Mouse (Mus musculus): Measurements from ENCODE around the gene Fzd7. TPM values are rescaled to one million over a fixed set of nuclear protein-coding genes. Genes with fewer than 3 reads are reported as not detected.

The Fzd7 gene
- polyA plus RNA-seq, 1 experiment: 51.7 TPM

- H3K27ac ChIP-seq (ENCODE audit: insufficient read depth, low read length): no peak overlapping the region
These were observed 15.8 kb downstream of the Fzd7 start for GRCm38 (mm10) chr1:59497741-59498613.

DNA sequence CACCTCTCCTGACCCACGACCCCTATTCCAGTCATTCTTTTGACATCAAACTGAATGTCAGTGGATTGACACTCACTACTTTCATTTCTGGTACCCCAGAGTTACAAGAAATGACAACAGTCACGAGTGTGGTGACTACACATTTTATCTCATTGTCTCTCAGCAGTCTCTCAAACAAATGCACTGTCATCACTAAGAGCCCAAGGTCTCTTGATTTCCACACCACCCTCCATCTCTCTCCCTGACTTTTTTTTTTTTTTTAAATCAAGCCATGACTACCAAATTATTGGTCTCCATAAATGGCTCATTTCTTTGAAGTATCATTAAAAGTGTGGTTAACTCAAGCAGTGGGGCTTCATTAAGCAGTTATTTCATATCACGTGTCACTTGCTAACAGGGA, 17.1 kb downstream of the Fzd7 start:
- Histone ChIP-seq H3K27me3 (ENCODE audit: control insufficient read depth, insufficient read depth, low read length, poor library complexity, severe bottlenecking) (no peaks in the 10 kb centered on the region; the same call in 1 of the 2 replicates), H3K9ac (ENCODE audit: low read depth, poor library complexity, severe bottlenecking) (no peak overlapping the region), H3K36me3 (ENCODE audit: control insufficient read depth, insufficient read depth, low read length, poor library complexity, severe bottlenecking) (no peaks in the 10 kb centered on the region), H3K4me1 (ENCODE audit: control insufficient read depth, insufficient read depth, low read length) (no peaks in the 10 kb centered on the region), H3K27ac (ENCODE audit: insufficient read depth, low read length) (no peak overlapping the region), H3K4me3 (ENCODE audit: low read depth, low read length) (no peak overlapping the region), H3K9me3 (replicated peaks; ENCODE audit: control insufficient read depth, insufficient read depth, low read length, poor library complexity, severe bottlenecking) (no peaks in the 10 kb centered on the region)
- TF ChIP-seq POLR2A (IDR thresholded peaks at IDR 0.05; ENCODE audit: insufficient read depth, low read length) (no peak), EP300 (IDR thresholded peaks at IDR 0.05; ENCODE audit: insufficient read depth, low read depth, low read length) (no peak), CTCF (IDR thresholded peaks at IDR 0.05; ENCODE audit: low read depth, low read length) (no peak)

More at GRCm38 (mm10) chr1:59497741-59498613, 15.8 kb downstream of the Fzd7 start:
- H3K9me3 ChIP-seq (replicated peaks; ENCODE audit: control insufficient read depth, insufficient read depth, low read length, poor library complexity, severe bottlenecking): no peaks in the 10 kb centered on the region
- H3K9ac ChIP-seq (ENCODE audit: low read depth, poor library complexity, severe bottlenecking): no peak overlapping the region
- H3K4me1 ChIP-seq (ENCODE audit: control insufficient read depth, insufficient read depth, low read length): no peaks in the 10 kb centered on the region
- TF ChIP-seq CTCF (IDR thresholded peaks at IDR 0.05; ENCODE audit: low read depth, low read length) (no peak), EP300 (IDR thresholded peaks at IDR 0.05; ENCODE audit: insufficient read depth, low read depth, low read length) (no peak), POLR2A (IDR thresholded peaks at IDR 0.05; ENCODE audit: insufficient read depth, low read length) (no peak)
- H3K4me3 ChIP-seq (ENCODE audit: low read depth, low read length): no peak overlapping the region
- no peaks in the 10 kb centered on the region for H3K36me3 ChIP-seq (ENCODE audit: control insufficient read depth, insufficient read depth, low read length, poor library complexity, severe bottlenecking)
- H3K27me3 ChIP-seq (ENCODE audit: control insufficient read depth, insufficient read depth, low read length, poor library complexity, severe bottlenecking): no peaks in the 10 kb centered on the region; the same call in 1 of the 2 replicates

DNA sequence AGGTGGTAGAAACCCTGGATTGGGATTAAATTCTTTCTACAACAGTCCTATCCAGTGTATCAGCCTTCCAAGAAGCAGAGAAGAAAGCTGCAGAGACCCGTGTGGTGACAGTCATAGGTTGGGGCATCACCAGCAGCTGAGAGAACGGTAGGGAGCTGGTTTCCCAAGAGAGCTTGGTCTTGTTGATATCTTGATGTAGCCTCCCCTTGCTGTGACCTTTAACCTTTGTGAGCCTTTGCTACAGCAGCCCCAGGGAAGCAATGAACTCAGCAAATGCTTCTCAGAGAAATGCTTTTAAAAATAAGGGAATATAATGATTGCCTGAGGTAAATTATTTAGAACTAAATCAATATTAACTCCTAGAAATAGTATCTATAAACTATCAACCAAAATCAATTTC, 20.1 kb downstream of the Fzd7 start:
- no peaks in the 10 kb centered on the region for H3K36me3 ChIP-seq (ENCODE audit: control insufficient read depth, insufficient read depth, low read length, poor library complexity, severe bottlenecking)

DNA sequence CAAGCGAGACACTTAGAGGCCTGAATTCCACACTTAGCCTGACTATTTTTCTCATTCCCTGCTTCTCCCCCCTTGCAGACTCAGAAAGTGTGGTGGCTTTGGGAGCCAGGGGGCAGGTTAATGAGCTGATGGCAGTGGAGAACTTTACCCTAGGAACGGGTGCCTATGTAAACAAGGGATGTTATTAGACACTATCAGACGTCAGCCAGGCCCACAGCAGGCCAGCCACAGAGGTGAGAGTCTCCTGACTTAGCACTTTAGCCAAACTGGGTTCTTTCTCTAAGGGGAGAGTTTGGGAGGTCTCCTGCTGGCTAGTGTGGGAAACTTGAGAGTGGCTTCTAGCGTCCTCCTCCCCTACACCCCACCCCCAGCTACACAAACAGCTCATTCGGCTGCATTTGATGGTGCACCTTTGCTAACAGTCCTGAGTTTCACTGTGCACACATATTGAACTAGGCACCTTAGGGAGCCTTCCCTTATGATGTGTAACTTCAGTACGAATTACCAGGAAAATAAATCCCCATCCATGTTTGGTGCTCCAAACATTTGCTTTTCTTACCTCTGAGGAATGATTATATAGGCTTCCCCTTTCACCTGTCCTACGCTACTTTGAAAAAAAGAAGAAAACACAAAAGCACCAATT, 21.6 kb downstream of the Fzd7 start:
- Histone ChIP-seq H3K27ac (ENCODE audit: insufficient read depth, low read length) (no peak overlapping the region), H3K4me1 (ENCODE audit: control insufficient read depth, insufficient read depth, low read length) (no peaks in the 10 kb centered on the region), H3K9ac (ENCODE audit: low read depth, poor library complexity, severe bottlenecking) (no peak overlapping the region), H3K4me3 (ENCODE audit: low read depth, low read length) (no peak overlapping the region), H3K36me3 (ENCODE audit: control insufficient read depth, insufficient read depth, low read length, poor library complexity, severe bottlenecking) (no peaks in the 10 kb centered on the region), H3K27me3 (ENCODE audit: control insufficient read depth, insufficient read depth, low read length, poor library complexity, severe bottlenecking) (no peaks in the 10 kb centered on the region), H3K9me3 (replicated peaks; ENCODE audit: control insufficient read depth, insufficient read depth, low read length, poor library complexity, severe bottlenecking) (no peaks in the 10 kb centered on the region)
- TF ChIP-seq EP300 (IDR thresholded peaks at IDR 0.05; ENCODE audit: insufficient read depth, low read depth, low read length) (no peak), POLR2A (IDR thresholded peaks at IDR 0.05; ENCODE audit: insufficient read depth, low read length) (no peak), CTCF (IDR thresholded peaks at IDR 0.05; ENCODE audit: low read depth, low read length) (no peak)

More for the DNA sequence above, 20.1 kb downstream of the Fzd7 start:
- no peak overlapping the region for H3K9ac ChIP-seq (ENCODE audit: low read depth, poor library complexity, severe bottlenecking)
- no peaks in the 10 kb centered on the region; the same call in 1 of the 2 replicates for H3K27me3 ChIP-seq (ENCODE audit: control insufficient read depth, insufficient read depth, low read length, poor library complexity, severe bottlenecking)
- no peaks in the 10 kb centered on the region for H3K9me3 ChIP-seq (replicated peaks; ENCODE audit: control insufficient read depth, insufficient read depth, low read length, poor library complexity, severe bottlenecking)
- H3K4me3 ChIP-seq (ENCODE audit: low read depth, low read length): no peak overlapping the region
- H3K27ac ChIP-seq (ENCODE audit: insufficient read depth, low read length): no peak overlapping the region
- TF ChIP-seq CTCF (IDR thresholded peaks at IDR 0.05; ENCODE audit: low read depth, low read length) (no peak), EP300 (IDR thresholded peaks at IDR 0.05; ENCODE audit: insufficient read depth, low read depth, low read length) (no peak), POLR2A (IDR thresholded peaks at IDR 0.05; ENCODE audit: insufficient read depth, low read length) (no peak)
- H3K4me1 ChIP-seq (ENCODE audit: control insufficient read depth, insufficient read depth, low read length): no peaks in the 10 kb centered on the region

- H3K36me3 ChIP-seq (ENCODE audit: control insufficient read depth, insufficient read depth, low read length, poor library complexity, severe bottlenecking): no peaks in the 10 kb centered on the region
- no peak for TF ChIP-seq EP300 (IDR thresholded peaks at IDR 0.05; ENCODE audit: insufficient read depth, low read depth, low read length)
- no peaks in the 10 kb centered on the region for H3K27me3 ChIP-seq (ENCODE audit: control insufficient read depth, insufficient read depth, low read length, poor library complexity, severe bottlenecking)
- no peaks in the 10 kb centered on the region for H3K4me1 ChIP-seq (ENCODE audit: control insufficient read depth, insufficient read depth, low read length)
- H3K27ac ChIP-seq (ENCODE audit: insufficient read depth, low read length): no peak overlapping the region
- no peaks in the 10 kb centered on the region for H3K9me3 ChIP-seq (replicated peaks; ENCODE audit: control insufficient read depth, insufficient read depth, low read length, poor library complexity, severe bottlenecking)
- no peak overlapping the region for H3K4me3 ChIP-seq (ENCODE audit: low read depth, low read length)
- no peak overlapping the region for H3K9ac ChIP-seq (ENCODE audit: low read depth, poor library complexity, severe bottlenecking)
These were observed 22.1 kb downstream of the Fzd7 start for GRCm38 (mm10) chr1:59504302-59504700.
